Mouse (Mus musculus) hindbrain, embryonic 10.5 days (tissue): ENCODE measurements around the gene Prdm11. TPM values are rescaled to one million over a fixed set of nuclear protein-coding genes. Genes with fewer than 3 reads are reported as not detected.
A peak's percentile ranks its signal among the peaks of the same experiment; 100 is the strongest.

Experiments
- DNase-seq: peaks from one replicate; pipeline ENCODE4 v3.0.0-alpha.2; 2017; ENCODE audit warnings: low spot score
- H3K27ac ChIP-seq: fragments of 300-500 bp; sonication (generic); 2 replicates; pipeline ENCODE4 v1.5.1; 2016; ENCODE audit warnings: mild to moderate bottlenecking, moderate library complexity
- H3K27me3 ChIP-seq: fragments of 300-500 bp; sonication (generic); 2 replicates; pipeline ENCODE4 v1.6.1; 2016; ENCODE audit warnings: mild to moderate bottlenecking; ENCODE audit not compliant: poor library complexity, insufficient read depth, severe bottlenecking
- H3K36me3 ChIP-seq: fragments of 300-500 bp; sonication (generic); 2 replicates; pipeline ENCODE4 v1.6.1; 2016; ENCODE audit warnings: mild to moderate bottlenecking, moderate library complexity
- H3K4me1 ChIP-seq: fragments of 300-500 bp; sonication (generic); replicated peaks from 2 replicates; pipeline ENCODE4 v1.6.1; 2016; ENCODE audit warnings: mild to moderate bottlenecking
- H3K4me3 ChIP-seq: fragments of 300-500 bp; sonication (generic); 2 replicates; pipeline ENCODE4 v1.5.1; 2016; ENCODE audit warnings: mild to moderate bottlenecking, moderate library complexity
- H3K9me3 ChIP-seq: fragments of 300-500 bp; sonication (generic); 2 replicates; pipeline ENCODE4 v1.6.1; 2016; ENCODE audit warnings: mild to moderate bottlenecking, moderate library complexity
- WGBS: fragments of 180-500 bp; shearing (Covaris S2); methylation state at CpG from one replicate; pipeline ENCODE4 v1.1.7; 2016; 5-methylcytosine and 5-hydroxymethylcytosine counted together
- polyA plus RNA-seq: library from polyadenylated mRNA; unstranded; fragments of >200 nt; fragmentation: Nextera tagmentation; extraction: Ambion mirVana; gene quantifications from 2 replicates; pipeline ENCODE4 v1.2.1, GENCODE M21; 2016

Gene Prdm11
- polyA plus RNA-seq, 1 experiment from 2014 or later, result 2.1 TPM

DNA sequence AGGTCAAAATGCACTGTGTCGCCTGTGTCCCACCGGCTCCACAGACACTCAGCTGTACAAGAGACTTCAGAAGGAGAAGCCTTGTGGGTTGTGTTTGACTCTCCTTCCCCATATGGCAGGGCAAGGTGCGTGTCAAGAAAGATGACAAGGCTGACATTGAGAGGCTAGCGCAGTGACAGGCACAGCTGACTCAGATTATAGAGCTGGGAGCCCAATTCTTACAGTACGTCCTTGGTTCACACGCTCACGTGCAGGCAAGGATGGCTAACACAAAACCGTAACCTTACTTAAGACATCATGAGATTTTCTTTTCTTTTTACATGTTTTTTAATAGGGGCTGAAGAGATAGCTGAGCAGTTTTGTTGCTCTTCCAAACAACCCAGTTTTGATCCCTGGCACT is 28.8 kb downstream of the Prdm11 start:
- peaks cover 17% of the 10 kb centered on the region for H3K36me3 ChIP-seq
- peaks cover 29% of the 10 kb centered on the region for H3K4me1 ChIP-seq
- no peak for DNase-seq
- WGBS, result 92% methylated on average over 8 of the region's 8 CpGs
- peaks cover 11% of the 10 kb centered on the region for H3K27me3 ChIP-seq
- no peak overlapping the region for H3K4me3 ChIP-seq
- H3K27ac ChIP-seq, result no peak overlapping the region
- peaks cover 2% of the 10 kb centered on the region; the same call in 1 of the 2 replicates for H3K9me3 ChIP-seq

DNA sequence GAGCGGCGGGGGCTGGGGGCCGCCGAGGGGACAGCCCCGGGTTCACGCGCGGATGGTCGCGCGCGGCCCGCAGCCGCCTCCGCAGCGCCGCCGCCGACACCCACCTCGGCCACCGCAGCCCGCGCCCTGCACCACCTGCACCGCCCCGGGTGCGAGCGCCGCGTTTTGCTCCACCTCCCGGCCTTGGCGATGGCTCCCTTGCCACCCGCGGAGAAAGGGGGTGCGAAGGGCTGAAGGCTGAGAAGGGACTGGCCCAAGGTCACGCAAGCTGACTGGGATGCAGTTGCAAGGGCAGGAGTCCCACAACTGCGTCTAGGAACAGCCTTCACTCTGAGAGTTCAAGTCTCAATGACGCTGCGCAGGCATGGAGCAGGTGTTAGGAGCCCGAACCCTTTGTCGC is 30.9 kb downstream of the Prdm11 start:
- 2% methylated on average over 39 of the region's 40 CpGs for WGBS
- Histone ChIP-seq H3K4me1 (peaks cover 29% of the 10 kb centered on the region), H3K27me3 (peaks cover 11% of the 10 kb centered on the region), H3K36me3 (peaks cover 26% of the 10 kb centered on the region), H3K27ac (peak overlapping the region; percentile 90), H3K4me3 (peak overlapping the region; percentile 73), H3K9me3 (no peaks in the 10 kb centered on the region)
- peak; percentile 42 for DNase-seq

DNA sequence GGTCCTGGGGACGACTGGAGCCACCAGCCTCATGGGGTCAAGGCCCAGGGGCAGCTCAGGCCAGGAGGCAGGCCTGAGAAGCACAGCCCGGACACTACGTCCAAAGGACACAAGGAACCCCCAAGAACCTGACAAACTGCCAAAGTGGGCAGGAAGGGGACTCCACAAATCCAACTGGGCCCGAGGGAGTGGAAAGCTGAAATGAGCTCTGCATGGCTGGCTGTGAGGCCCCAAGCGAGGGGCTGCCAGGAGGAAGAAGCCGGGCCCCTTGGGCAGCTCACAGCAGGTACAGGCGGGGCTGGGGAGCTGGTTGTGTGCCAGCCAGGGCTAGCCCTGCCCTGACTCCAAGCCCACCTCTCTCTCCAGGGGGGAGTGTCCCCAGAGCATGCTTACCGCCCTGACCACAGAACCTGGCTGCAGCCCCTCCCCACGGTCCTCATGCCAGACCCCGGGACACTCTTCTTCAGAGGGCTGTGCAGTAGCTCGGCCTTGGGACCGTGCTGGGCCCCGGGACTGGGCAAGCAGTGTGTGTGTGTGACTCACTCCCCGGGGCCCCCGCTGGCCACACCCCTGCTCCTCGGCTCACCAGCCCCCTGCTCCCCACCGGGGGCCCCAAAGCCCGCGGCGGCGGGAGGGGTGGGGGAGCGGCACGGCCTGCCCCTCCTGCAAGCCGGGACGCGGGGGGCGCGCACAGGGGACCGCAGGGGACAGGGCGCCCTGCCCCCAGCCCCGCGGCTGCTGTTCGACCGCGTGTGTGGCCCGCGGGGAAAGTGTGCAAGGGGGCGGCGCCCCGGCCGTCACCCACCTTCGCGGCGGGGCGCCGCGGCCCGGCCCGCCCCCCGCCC is 31.7 kb downstream of the Prdm11 start:
- peak overlapping the region; percentile 73 for H3K4me3 ChIP-seq
- DNase-seq, result peak; percentile 58
- peaks cover 11% of the 10 kb centered on the region for H3K27me3 ChIP-seq
- H3K4me1 ChIP-seq, result peaks cover 29% of the 10 kb centered on the region
- no peaks in the 10 kb centered on the region for H3K9me3 ChIP-seq
- peaks cover 27% of the 10 kb centered on the region for H3K36me3 ChIP-seq
- WGBS, result 4% methylated on average over 48 of the region's 50 CpGs
- H3K27ac ChIP-seq, result peak overlapping the region; percentile 90

DNA sequence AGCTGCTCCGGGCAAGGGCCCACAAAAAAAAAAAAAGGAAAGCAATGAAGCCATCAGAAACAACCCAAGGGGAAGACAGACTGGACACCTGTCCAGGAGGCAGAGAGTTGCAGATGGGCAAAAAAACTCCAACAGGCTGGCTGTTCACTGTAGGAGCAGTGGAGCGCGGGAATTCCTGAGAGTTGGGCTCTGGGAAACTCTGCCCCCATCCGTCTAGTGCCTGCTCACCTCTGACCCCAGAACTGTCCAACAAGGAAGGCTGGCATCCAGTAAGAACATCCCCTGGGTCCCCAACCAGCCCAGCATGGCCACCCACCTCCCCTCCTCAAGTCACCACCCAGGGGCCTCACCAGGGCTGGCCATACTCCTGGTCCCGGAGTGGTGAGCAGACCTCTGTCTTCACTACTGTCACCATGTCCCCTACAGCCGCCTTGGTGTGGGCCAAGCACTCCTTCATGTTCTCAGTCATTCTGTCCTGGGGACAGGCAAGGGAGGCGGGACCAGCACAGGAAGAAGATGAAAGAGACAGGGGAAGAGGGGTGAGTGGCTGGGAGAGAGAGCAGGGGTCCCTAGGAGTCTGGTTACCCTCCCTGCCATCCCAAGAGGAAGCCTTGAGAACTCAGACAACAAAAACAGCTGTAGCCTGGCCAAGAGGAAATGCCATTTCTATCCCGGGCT is 32.4 kb downstream of the Prdm11 start:
- whole genome bisulfite sequencing, result 55% methylated on average over 8 of the region's 8 CpGs
- Histone ChIP-seq H3K4me1 (peaks cover 29% of the 10 kb centered on the region), H3K36me3 (peaks cover 34% of the 10 kb centered on the region), H3K9me3 (no peaks in the 10 kb centered on the region), H3K4me3 (peak overlapping the region; percentile 73; the same call in 1 of the 2 replicates), H3K27me3 (peaks cover 11% of the 10 kb centered on the region), H3K27ac (peak overlapping the region; percentile 90)
- peak; percentile 14 for DNase-seq

DNA sequence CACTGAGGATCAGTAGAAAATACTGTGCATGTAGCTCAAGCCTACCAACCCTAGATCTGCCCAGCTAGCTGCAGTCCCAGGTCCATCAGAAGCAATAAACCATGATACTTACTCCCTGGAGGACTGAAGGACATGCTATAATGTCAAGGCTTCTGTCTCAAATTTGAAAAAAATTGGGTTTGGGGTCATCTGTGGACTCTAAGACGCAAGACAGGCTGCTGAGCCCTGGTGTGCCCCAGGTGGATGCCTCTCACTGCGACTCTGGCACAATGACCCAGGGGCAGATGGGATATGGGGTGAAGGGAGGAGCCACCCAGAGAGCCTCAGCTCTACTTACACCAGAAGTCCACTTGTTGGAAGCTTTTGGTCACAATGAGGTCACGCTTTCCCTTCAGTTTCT is 33.0 kb downstream of the Prdm11 start:
- H3K36me3 ChIP-seq, result peaks cover 40% of the 10 kb centered on the region
- WGBS, result 95% methylated on average over 3 of the region's 3 CpGs
- H3K27ac ChIP-seq, result no peak overlapping the region
- H3K9me3 ChIP-seq, result no peaks in the 10 kb centered on the region
- peaks cover 11% of the 10 kb centered on the region for H3K27me3 ChIP-seq
- H3K4me3 ChIP-seq, result no peak overlapping the region
- DNase-seq, result no peak
- H3K4me1 ChIP-seq, result peaks cover 29% of the 10 kb centered on the region

DNA sequence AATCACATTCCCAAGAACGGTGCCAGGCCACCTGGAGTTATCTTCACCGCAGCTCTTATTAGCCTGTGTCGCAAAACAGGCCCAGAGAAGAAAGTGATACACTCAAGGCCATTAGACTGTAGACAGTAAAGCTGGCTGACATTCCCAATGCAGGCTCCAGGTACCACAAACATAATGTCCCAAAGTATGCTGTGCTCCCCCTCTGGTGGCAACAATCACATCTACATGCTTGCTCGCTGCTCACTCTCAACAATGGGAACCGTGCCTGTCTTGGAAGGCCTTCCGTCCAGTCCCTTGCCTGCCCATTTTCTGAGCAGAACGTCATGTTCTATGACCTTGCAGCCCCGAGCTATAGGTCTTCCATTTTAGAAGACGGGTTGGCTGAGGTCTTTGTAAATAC is 34.0 kb downstream of the Prdm11 start:
- Histone ChIP-seq H3K4me1 (peaks cover 29% of the 10 kb centered on the region), H3K36me3 (peaks cover 43% of the 10 kb centered on the region), H3K27me3 (peaks cover 11% of the 10 kb centered on the region), H3K4me3 (no peak overlapping the region), H3K9me3 (no peaks in the 10 kb centered on the region), H3K27ac (no peak overlapping the region)
- WGBS, result 96% methylated on average over 9 of the region's 9 CpGs
- no peak for DNase-seq

DNA sequence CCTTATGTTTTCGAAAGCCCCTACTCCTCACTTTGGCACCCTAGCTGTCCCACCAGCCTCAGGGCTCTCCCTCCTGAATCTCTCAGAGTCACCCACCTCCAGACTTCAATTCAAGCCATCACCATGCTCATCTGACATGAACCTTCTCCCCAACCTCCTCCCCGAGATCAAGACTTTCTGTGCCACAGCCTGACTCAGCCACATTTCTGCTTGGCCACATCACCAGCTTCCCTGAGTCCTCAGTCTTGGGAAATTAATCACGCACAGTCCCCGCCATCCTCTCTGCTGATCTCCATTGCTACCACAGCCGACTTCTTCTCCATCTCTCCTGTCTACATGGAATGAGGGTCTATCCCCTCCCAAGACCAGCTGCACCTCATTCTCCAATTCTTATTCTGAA is 34.5 kb downstream of the Prdm11 start:
- Histone ChIP-seq H3K4me3 (no peak overlapping the region), H3K4me1 (peaks cover 29% of the 10 kb centered on the region), H3K27me3 (peaks cover 11% of the 10 kb centered on the region), H3K9me3 (no peaks in the 10 kb centered on the region), H3K27ac (no peak overlapping the region), H3K36me3 (peaks cover 43% of the 10 kb centered on the region)
- DNase-seq, result no peak
- WGBS, result 96% methylated on average over 5 of the region's 5 CpGs

DNA sequence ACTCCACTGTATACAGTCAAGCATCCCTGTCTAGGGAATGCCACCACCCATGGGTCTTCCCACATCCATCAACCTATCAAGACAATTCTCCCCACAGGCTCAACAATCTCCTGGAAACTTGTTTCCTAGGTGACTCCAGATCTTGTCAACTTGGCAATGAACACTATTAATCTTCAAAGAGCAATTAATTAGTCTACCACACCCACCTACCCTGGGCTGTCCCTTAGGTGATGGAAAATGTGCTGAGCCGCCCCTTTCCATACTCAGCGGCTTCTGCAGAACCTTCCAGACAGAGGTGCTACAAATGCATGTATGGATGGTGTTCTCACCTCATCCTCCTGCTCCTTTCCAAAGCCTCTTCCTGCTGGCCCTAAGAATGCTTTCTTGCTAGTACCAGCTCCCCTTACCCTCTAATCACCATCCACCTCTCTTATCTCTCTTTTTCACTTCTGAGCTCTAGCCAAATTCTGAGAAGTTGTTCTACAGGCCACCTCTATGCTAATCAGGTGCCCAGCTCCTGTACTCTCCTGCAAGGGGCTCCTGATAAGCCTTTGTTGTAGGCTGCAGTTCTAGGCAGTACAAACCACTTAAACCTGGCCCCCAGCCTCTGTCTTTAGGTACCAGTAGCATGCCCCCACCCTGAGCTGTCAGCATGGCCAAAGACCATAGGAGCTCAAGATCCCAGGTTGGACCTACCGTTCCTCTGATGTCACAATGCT is 37.8 kb downstream of the Prdm11 start:
- no peak overlapping the region for H3K4me3 ChIP-seq
- H3K36me3 ChIP-seq, result peaks cover 48% of the 10 kb centered on the region
- H3K4me1 ChIP-seq, result peaks cover 4% of the 10 kb centered on the region
- H3K9me3 ChIP-seq, result no peaks in the 10 kb centered on the region
- no peaks in the 10 kb centered on the region for H3K27me3 ChIP-seq
- DNase-seq, result no peak
- H3K27ac ChIP-seq, result no peak overlapping the region
- WGBS, result 89% methylated on average over 3 of the region's 3 CpGs

DNA sequence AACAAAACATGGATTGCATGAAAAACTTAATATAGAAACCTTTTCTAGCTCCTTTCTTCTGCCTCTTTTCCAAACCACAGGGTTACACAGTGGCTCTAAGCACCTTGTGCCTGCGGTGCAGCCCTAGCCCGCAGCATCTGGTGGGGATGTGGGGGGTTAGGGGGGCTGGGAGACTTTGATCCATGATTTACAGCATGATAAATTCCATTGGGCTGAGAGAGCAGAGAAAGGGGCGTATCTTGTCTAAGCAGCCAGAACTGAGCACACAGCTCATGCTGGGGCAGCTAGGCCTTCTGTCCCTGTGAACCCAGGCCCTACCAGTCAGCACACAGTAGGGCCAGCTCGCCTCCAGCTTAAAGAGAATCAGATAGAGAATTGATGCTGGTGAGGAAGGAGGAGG is 40.9 kb downstream of the Prdm11 start:
- WGBS, result 72% methylated on average over 4 of the region's 4 CpGs
- H3K36me3 ChIP-seq, result peaks cover 25% of the 10 kb centered on the region

DNA sequence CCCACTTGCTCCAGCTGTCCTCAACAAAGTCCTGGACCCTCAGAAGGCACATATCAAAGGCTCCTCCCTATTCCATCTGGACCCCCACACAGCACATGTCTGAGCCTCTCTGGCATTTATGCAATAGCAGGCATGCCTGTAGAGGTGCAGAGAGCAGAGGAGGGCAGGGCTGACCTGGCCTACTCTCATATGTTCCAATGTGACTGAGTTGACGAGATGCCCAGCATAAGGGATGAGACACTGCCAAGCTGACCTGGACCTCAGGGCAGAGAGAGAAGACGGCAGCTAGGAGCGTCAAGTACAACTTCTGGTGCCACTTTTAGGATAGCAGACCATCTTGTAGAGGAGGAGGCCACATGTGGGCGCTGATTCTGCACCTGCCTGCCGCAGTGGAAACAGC is 54.0 kb downstream of the Prdm11 start:
- Histone ChIP-seq H3K27me3 (no peaks in the 10 kb centered on the region), H3K4me3 (no peak overlapping the region), H3K36me3 (peaks cover 32% of the 10 kb centered on the region), H3K4me1 (peaks cover 23% of the 10 kb centered on the region), H3K27ac (no peak overlapping the region), H3K9me3 (no peaks in the 10 kb centered on the region)
- DNase-seq, result no peak
- WGBS, result 92% methylated on average over 5 of the region's 5 CpGs

More for the DNA sequence above, 40.9 kb downstream of the Prdm11 start:
- no peak for DNase-seq
- no peak overlapping the region for H3K4me3 ChIP-seq
- no peaks in the 10 kb centered on the region for H3K27me3 ChIP-seq
- H3K9me3 ChIP-seq, result no peaks in the 10 kb centered on the region
- no peaks in the 10 kb centered on the region for H3K4me1 ChIP-seq
- 0 out of 2 replicates have a peak overlapping the region, but pooled peaks have one; percentile 23 for H3K27ac ChIP-seq

DNA sequence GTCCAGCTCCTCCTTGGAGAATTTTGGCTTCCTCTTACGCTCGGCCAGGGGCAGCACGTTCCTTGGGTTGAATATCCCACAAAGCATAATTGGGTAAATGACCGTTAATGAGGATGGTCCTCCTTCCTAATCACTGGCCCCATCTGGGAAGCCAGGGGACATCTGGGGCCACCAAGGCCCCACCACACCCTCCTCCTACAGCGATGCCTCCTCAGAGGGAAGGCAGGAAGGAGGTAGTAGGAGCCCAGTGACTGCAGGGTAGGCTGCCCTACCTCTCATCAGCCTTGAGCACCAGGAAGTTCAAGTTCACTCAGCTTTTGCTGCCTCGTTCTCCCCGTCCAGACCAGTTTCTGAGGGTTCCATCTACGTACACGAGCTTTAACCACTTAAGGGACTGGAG is 56.4 kb downstream of the Prdm11 start:
- Histone ChIP-seq H3K4me1 (peaks cover 45% of the 10 kb centered on the region), H3K36me3 (peaks cover 46% of the 10 kb centered on the region), H3K9me3 (no peaks in the 10 kb centered on the region), H3K27me3 (no peaks in the 10 kb centered on the region), H3K4me3 (no peak overlapping the region), H3K27ac (no peak overlapping the region)
- WGBS, result 89% methylated on average over 9 of the region's 9 CpGs
- DNase-seq, result no peak

DNA sequence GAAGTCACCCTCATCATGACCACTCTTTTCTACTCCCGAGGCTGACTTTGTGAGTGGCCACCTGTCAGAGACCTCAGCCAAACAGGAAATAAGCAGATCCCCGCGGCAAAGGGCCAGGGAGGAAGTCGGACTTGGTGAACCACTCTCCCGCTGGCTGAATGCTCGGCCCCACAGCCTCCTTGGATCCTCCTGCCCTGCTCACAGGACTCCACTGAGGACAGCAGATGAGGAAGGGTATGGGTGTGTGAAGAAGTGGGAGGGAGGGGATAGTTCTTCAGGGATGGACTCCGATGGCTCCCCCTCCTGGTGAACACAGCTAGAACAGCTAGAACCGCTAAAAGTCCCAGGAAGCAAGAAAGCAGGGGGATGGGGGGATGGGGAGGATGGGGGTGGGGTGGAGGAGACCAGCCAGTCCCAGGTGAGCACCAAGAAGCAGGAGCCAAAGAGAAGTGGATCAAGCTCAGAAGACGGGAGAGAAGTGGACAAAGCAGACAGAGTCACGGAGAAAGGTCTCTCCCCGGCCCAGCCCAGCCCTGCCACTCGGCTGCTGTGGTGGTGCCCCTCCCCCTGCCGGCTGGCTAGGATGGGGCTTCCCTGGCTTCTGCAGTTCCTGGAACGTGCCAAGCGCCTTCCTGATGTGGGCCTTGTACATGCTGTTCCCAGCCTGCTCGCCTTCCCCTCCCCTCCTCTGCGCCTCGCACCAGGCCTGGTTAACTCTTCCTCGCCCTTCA is 57.9 kb downstream of the Prdm11 start:
- Histone ChIP-seq H3K36me3 (peaks cover 41% of the 10 kb centered on the region), H3K27ac (peak overlapping the region; percentile 86), H3K27me3 (no peaks in the 10 kb centered on the region), H3K4me1 (peaks cover 45% of the 10 kb centered on the region), H3K9me3 (no peaks in the 10 kb centered on the region), H3K4me3 (peak overlapping the region; percentile 36)
- 15% methylated on average over 19 of the region's 19 CpGs for WGBS
- peak; percentile 71 for DNase-seq
